Mouse (Mus musculus) ES-E14 (cell line): ENCODE results near the gene Lingo1. TPM values are rescaled to one million over a fixed set of nuclear protein-coding genes. Genes with fewer than 3 reads are reported as not detected.

Experiments used
- DNase-seq: peaks from one replicate; pipeline ENCODE4 v3.0.0-alpha.2; 2013; ENCODE audit warnings: low read depth, low spot score
- H3K27ac ChIP-seq: 2 replicates; pipeline ENCODE4 v1.5.1; 2012; ENCODE audit warnings: low read depth, mild to moderate bottlenecking, low read length, moderate library complexity, mixed read lengths; ENCODE audit not compliant: poor library complexity, insufficient read depth, severe bottlenecking
- H3K36me3 ChIP-seq: 2 replicates; pipeline ENCODE4 v1.6.1; 2012; ENCODE audit warnings: mild to moderate bottlenecking, low read length, moderate library complexity, mixed read lengths; ENCODE audit not compliant: control insufficient read depth, poor library complexity, insufficient read depth, severe bottlenecking
- H3K4me1 ChIP-seq, 2 experiments: fragments of 150-350 bp in 1 of 2; sonication (generic) in 1 of 2; 2 replicates each; pipeline ENCODE4 v1.6.1; 2012; ENCODE audit warnings: low read length in 2 of 2, mild to moderate bottlenecking in 1 of 2, mixed read lengths in 1 of 2; ENCODE audit not compliant: control insufficient read depth in 2 of 2, insufficient read depth in 2 of 2, poor library complexity in 1 of 2
- H3K4me3 ChIP-seq, 2 experiments: fragments of 150-350 bp in 1 of 2; sonication (generic) in 1 of 2; 2 replicates each; pipeline ENCODE4 v1.5.1; 2012; ENCODE audit warnings: low read length in 2 of 2, low read depth in 1 of 2, mild to moderate bottlenecking in 1 of 2, mixed read lengths in 1 of 2; ENCODE audit not compliant: insufficient read depth in 1 of 2, poor library complexity in 1 of 2, severe bottlenecking in 1 of 2
- H3K9ac ChIP-seq: 2 replicates; pipeline ENCODE4 v1.6.1; 2012; ENCODE audit warnings: low read depth, mild to moderate bottlenecking, low read length, mixed read lengths; ENCODE audit not compliant: poor library complexity, insufficient read depth, severe bottlenecking
- H3K9me3 ChIP-seq: fragments of 150-350 bp; sonication (generic); 2 replicates; pipeline ENCODE4 v1.6.1; 2012; ENCODE audit warnings: low read depth, mild to moderate bottlenecking, low read length; ENCODE audit not compliant: control insufficient read depth, insufficient read depth
- CHD2 ChIP-seq: IDR thresholded peaks from 2 replicates; pipeline ENCODE4 v1.6.1; 2014; ENCODE audit warnings: mild to moderate bottlenecking, low read depth, low read length, inconsistent platforms
- HCFC1 ChIP-seq: IDR thresholded peaks from 2 replicates; pipeline ENCODE4 v1.6.1; 2012; ENCODE audit warnings: low read length, inconsistent platforms, borderline replicate concordance; ENCODE audit not compliant: insufficient read depth
- MAFK ChIP-seq: IDR thresholded peaks from 2 replicates; pipeline ENCODE4 v1.6.1; 2014; ENCODE audit warnings: mild to moderate bottlenecking, low read depth, low read length, inconsistent platforms; ENCODE audit not compliant: insufficient read depth
- ZC3H11A ChIP-seq: IDR thresholded peaks from 2 replicates; pipeline ENCODE4 v1.6.1; 2012; ENCODE audit warnings: low read depth, mild to moderate bottlenecking, inconsistent platforms, low read length, borderline replicate concordance
- ZNF384 ChIP-seq: IDR thresholded peaks from 2 replicates; pipeline ENCODE4 v1.6.1; 2012; ENCODE audit warnings: low read depth, low read length, inconsistent platforms
- in situ Hi-C, 2 experiments: fragments of 600-800 bp; cut with MboI; formaldehyde crosslinking; loops; one replicate each; pipeline ENCODE4 v1.15.1; 2025; ENCODE audit warnings: low sequenced_read_pairs in 2 of 2, inconsistent platforms in 1 of 2; ENCODE audit not compliant: unreplicated experiment in 2 of 2
- total RNA-seq: library from RNA; depleted of rRNA; stranded (reverse); fragments of 300-350 nt; gene quantifications from 2 replicates; pipeline ENCODE4 v1.2.3, GENCODE M21; 2012

The Lingo1 gene
- total RNA-seq, 1 experiment = 1.3 TPM

DNA sequence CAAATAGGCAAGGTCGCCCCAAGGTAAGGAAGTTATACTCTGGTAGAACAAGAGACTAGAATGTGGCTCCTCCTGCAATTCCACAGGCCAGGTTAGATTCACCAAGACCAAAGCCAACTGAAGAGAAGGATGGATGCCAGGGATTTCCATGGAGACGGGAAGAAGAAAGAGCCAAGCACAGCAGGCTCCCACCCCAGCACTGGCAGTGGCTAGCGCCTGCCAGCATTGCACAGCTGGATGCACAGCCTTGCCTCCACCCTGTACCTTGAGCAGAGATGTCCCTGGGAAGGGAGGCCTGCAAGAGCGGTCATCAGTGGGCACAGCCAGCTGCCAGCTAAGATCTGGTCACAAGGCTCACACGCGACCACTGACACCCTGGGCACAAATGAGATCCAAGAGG lies 42.9 kb downstream of the Lingo1 start:
- no peaks in the 10 kb centered on the region for H3K4me1 ChIP-seq
- H3K9ac ChIP-seq = no peak overlapping the region
- H3K36me3 ChIP-seq = no peaks in the 10 kb centered on the region
- H3K9me3 ChIP-seq = no peaks in the 10 kb centered on the region
- no peak for DNase-seq
- TF ChIP-seq MAFK = no peak
- TF ChIP-seq HCFC1 = no peak
- no peak for TF ChIP-seq ZNF384
- no peak for TF ChIP-seq CHD2
- in situ Hi-C loops = no loop called here
- no peak overlapping the region for H3K4me3 ChIP-seq
- H3K27ac ChIP-seq = no peak overlapping the region

DNA sequence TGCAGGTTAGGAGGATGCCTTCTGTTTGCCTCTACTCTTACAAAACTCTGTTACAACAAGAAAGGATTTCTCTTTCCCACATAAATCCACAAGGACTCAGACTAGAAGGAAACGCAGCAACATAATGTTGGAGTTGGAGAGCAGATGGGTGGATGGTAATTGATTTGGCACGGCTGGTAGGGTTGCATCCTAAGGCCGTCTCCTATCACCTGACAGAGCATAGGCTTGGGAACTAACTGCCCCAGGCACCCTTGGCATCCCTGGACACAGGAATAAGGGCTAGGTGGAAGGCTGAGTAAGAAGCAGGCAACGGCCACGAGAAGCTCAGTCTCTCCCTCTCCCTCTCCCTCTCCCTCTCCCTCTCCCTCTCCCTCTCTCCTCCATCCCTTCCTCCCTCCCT lies 48.2 kb downstream of the Lingo1 start:
- Histone ChIP-seq H3K9ac (no peak overlapping the region), H3K9me3 (no peaks in the 10 kb centered on the region), H3K36me3 (no peaks in the 10 kb centered on the region), H3K27ac (no peak overlapping the region), H3K4me1 (no peaks in the 10 kb centered on the region; a peak in 1 of 4 replicates), H3K4me3 (no peak overlapping the region)
- no peak for DNase-seq
- in situ Hi-C loops = no loop called here
- TF ChIP-seq HCFC1 = no peak
- no peak for TF ChIP-seq MAFK
- TF ChIP-seq CHD2 = no peak
- no peak for TF ChIP-seq ZNF384
- no peak for TF ChIP-seq ZC3H11A

DNA sequence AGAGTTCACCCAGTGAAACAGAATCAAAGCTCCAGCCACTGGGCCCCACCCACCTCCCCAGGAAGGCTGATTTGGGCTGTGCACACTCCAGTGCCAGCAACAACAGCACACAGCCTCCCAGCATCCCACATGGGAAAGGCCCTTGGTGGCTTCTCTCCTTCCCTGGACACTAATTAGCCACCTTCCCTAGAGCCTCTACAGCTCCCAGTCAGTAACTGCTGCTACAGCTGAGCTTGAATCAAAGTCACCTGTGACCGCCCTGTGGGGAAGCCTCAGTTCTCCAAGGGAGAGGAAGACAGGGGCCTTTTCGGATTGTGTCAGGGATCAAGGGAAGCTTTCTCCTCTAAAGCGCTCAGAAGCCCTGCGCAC lies 49.4 kb downstream of the Lingo1 start:
- TF ChIP-seq MAFK = no peak
- no peak for TF ChIP-seq HCFC1
- TF ChIP-seq ZNF384 = no peak
- no peak for TF ChIP-seq ZC3H11A
- no peak for TF ChIP-seq CHD2
- no peaks in the 10 kb centered on the region for H3K9me3 ChIP-seq
- in situ Hi-C loops = no loop called here
- no peak for DNase-seq
- no peaks in the 10 kb centered on the region; a peak in 1 of 4 replicates for H3K4me1 ChIP-seq
- no peak overlapping the region for H3K27ac ChIP-seq
- H3K36me3 ChIP-seq = no peaks in the 10 kb centered on the region
- no peak overlapping the region for H3K9ac ChIP-seq
- no peak overlapping the region for H3K4me3 ChIP-seq

DNA sequence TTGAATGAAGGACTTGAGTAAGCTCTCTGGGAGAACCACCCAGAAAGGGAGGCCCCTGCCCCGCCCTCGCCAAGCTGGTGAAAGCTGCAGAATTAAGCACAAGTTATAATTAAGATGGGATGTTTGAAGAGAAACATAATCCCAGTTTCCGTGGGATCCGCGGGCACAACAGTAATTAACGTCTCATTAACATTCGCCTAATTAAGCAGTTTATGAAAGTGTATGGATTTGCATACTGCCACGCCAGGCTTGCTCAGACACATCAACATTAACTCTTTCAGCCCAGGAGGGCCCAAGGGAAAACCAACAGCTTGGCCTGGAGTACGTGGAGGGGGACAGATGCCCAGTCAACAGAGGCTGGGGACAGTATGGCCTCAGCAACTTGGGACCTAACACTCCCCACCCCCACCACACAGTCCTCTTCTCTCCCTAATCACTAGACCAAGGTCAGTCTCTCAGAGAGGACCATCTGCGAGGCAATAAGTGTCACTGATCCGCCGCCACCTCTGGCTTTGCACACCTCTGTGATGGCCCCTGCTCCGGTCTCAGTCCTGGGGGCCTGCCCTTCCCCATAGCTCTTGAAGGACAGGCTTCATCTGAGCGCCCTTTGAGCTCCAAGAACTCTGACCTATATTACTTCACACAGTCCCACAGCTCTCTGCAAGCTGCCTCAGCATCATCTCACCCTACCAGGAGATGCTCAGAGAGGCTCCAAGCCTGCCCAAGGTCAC lies 49.9 kb downstream of the Lingo1 start:
- Histone ChIP-seq H3K36me3 (no peaks in the 10 kb centered on the region), H3K9ac (no peak overlapping the region), H3K4me1 (no peaks in the 10 kb centered on the region; a peak in 1 of 4 replicates), H3K4me3 (no peak overlapping the region), H3K27ac (no peak overlapping the region), H3K9me3 (no peaks in the 10 kb centered on the region)
- no peak for TF ChIP-seq CHD2
- no peak for DNase-seq
- in situ Hi-C loops = no loop called here

DNA sequence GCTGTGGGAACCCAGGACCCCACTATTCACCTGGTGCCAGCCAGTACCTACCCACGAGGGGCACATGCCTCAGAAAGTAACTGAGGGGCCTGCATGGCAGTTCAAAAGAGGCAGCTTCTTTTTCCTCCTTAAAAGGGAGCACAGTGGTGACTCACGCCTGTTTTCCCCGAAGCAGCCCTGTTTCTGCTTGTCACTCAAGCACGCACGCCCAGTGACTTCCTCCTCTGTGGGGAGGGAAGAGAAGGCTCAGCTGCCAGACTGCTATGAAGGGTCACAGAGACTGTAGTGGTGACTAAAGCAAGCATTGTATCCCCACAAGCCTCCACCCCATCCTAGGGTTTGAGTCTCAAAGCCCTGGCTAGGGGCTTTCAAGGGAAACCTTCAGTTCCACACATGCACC lies 51.9 kb downstream of the Lingo1 start:
- TF ChIP-seq ZNF384 (no peak), MAFK (no peak), HCFC1 (no peak), CHD2 (no peak)
- Histone ChIP-seq H3K9me3 (no peaks in the 10 kb centered on the region), H3K4me1 (no peaks in the 10 kb centered on the region; a peak in 1 of 4 replicates), H3K9ac (no peak overlapping the region), H3K36me3 (no peaks in the 10 kb centered on the region), H3K27ac (no peak overlapping the region), H3K4me3 (no peak overlapping the region)
- no peak for DNase-seq
- in situ Hi-C loops = no loop called here
